ENCODE assay signal across 8 mouse cellular contexts in genomic region chr6:72831276-72831675, GRCm38 (mm10). TPM values are rescaled to one million over a fixed set of nuclear protein-coding genes. Genes with fewer than 3 reads are reported as not detected.
DNase-seq lines count a peak whose midpoint lies in the region; ATAC-seq lines count a peak whose summit lies in the region.

No protein-coding gene starts in this region.

- H3K4me3 ChIP-seq in forebrain, embryonic 11.5 days (ENCODE audit: low read depth, low read length): no peak overlapping the region

- no peak overlapping the region for H3K27ac ChIP-seq in forebrain, embryonic 11.5 days (ENCODE audit: low read depth, low read length)

- no peaks in the 10 kb centered on the region for H3K4me1 ChIP-seq in forebrain, embryonic 11.5 days (replicated peaks; ENCODE audit: control insufficient read depth, insufficient read depth, low read length)

- peak; percentile 40; the same call in 1 of the 2 replicates for ATAC-seq in forebrain, embryonic 11.5 days (replicated peaks; ENCODE audit: low FRiP score)
- peak; percentile 37 to 52; a peak in 3 of 4 replicates for ATAC-seq in hematopoietic stem cell, adult 5-6 weeks (replicated peaks in 1 of 2; ENCODE audit: insufficient read depth in 1 of 2, low FRiP score in 2 of 2, low TSS enrichment in 1 of 2, low read depth in 1 of 2, poor library complexity in 2 of 2, severe bottlenecking in 2 of 2)

- WGBS in forebrain, embryonic 11.5 days: 31% methylated on average over 3 of the region's 3 CpGs

- no peak overlapping the region for H3K9ac ChIP-seq in forebrain, embryonic 11.5 days (ENCODE audit: low read length)

- H3K36me3 ChIP-seq in forebrain, embryonic 11.5 days (ENCODE audit: control insufficient read depth, insufficient read depth, low read length): no peaks in the 10 kb centered on the region

- peak; percentile 50 to 61 for DNase-seq in adrenal gland, adult 18-20 months (ENCODE audit: low spot score in 2 of 2)
- no peak for DNase-seq in adrenal gland, postnatal 4 days (ENCODE audit: low spot score in 2 of 2)
- peak; percentile 76 for DNase-seq in adrenal gland, postnatal 10 days
- peak; percentile 86 for DNase-seq in forebrain, embryonic 11.5 days (ENCODE audit: low spot score)
- DNase-seq in layer of hippocampus, adult 9-10 months (ENCODE audit: low spot score): peak; percentile 51
- DNase-seq in lung, postnatal 10 days: peak; percentile 76
- peak; percentile 11 for DNase-seq in spleen, adult 12 weeks (ENCODE audit: low spot score)

- no peak overlapping the region for H3K4me2 ChIP-seq in forebrain, embryonic 11.5 days (ENCODE audit: low read depth, low read length, severe bottlenecking)

- no peaks in the 10 kb centered on the region for H3K9me3 ChIP-seq in forebrain, embryonic 11.5 days (ENCODE audit: control insufficient read depth, low read length)

- no peaks in the 10 kb centered on the region for H3K27me3 ChIP-seq in forebrain, embryonic 11.5 days (ENCODE audit: control insufficient read depth, insufficient read depth, low read length)

RNA-seq across cellular contexts. Expression of gene Tcf7l1, which starts 42.2 kb away (rescaled TPM):
- total RNA-seq in adrenal gland, adult 18-20 months (2021): 10 to 100 TPM in 1 of 2 experiments, 1 to 10 TPM in 1; 10.0 to 11.5 TPM
- total RNA-seq in adrenal gland, postnatal 4 days (2021): 10 to 100 TPM; 29.8 to 31.1 TPM
- 10 to 100 TPM; 19.6 to 20.1 TPM for total RNA-seq in adrenal gland, postnatal 10 days (2021)
- 31.2 and 33.3 TPM in 2 replicates for polyA plus RNA-seq in forebrain, embryonic 11.5 days (2014; fragmentation: Nextera tagmentation; extraction: Ambion mirVana)
- 0.25 and 0.50 TPM in 2 replicates for total RNA-seq in hematopoietic stem cell, adult 5-6 weeks (2017)

Comparison
In these comparisons a context has a peak if more than half of its experiments do, and no peak if none do; other contexts are left out.
1. DNase-seq: peak in adrenal gland, adult 18-20 months (2 of 2), adrenal gland, postnatal 10 days (single experiment), forebrain, embryonic 11.5 days (single experiment), layer of hippocampus, adult 9-10 months (single experiment), lung, postnatal 10 days (single experiment) and spleen, adult 12 weeks (single experiment); none in adrenal gland, postnatal 4 days (0 of 2).